Mouse (Mus musculus) ES-E14 (cell line): ENCODE data around the gene Prrx2.

Experiments
- HCFC1 ChIP-seq: IDR thresholded peaks from 2 replicates; pipeline ENCODE4 v1.6.1; 2012; ENCODE audit warnings: low read length, inconsistent platforms, borderline replicate concordance; ENCODE audit not compliant: insufficient read depth
- ZNF384 ChIP-seq: IDR thresholded peaks from 2 replicates; pipeline ENCODE4 v1.6.1; 2012; ENCODE audit warnings: low read depth, low read length, inconsistent platforms

DNA sequence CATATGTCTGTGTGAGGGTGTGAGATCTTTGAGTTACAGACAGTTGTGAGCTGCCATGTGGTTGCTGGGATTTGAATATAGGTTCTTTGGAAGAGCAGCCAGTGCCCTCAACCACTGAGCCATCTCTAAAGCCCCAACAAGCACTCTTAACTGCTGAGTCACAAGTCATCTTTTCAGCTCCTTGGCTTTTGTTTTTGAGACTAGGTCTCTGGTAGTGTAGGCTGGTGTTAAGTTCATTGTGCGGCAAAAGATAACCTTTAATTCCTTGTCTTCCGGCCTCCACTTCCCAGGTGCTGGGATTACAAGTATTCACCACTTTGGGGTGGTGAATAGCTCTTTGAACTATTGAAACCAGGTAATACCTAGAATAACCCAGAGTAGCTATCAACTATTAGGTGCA lies 28.8 kb upstream of the Prrx2 start:
- TF ChIP-seq HCFC1 = no peak
- no peak for TF ChIP-seq ZNF384
